ENCODE assay signal across 8 mouse cellular contexts in the genomic region with DNA sequence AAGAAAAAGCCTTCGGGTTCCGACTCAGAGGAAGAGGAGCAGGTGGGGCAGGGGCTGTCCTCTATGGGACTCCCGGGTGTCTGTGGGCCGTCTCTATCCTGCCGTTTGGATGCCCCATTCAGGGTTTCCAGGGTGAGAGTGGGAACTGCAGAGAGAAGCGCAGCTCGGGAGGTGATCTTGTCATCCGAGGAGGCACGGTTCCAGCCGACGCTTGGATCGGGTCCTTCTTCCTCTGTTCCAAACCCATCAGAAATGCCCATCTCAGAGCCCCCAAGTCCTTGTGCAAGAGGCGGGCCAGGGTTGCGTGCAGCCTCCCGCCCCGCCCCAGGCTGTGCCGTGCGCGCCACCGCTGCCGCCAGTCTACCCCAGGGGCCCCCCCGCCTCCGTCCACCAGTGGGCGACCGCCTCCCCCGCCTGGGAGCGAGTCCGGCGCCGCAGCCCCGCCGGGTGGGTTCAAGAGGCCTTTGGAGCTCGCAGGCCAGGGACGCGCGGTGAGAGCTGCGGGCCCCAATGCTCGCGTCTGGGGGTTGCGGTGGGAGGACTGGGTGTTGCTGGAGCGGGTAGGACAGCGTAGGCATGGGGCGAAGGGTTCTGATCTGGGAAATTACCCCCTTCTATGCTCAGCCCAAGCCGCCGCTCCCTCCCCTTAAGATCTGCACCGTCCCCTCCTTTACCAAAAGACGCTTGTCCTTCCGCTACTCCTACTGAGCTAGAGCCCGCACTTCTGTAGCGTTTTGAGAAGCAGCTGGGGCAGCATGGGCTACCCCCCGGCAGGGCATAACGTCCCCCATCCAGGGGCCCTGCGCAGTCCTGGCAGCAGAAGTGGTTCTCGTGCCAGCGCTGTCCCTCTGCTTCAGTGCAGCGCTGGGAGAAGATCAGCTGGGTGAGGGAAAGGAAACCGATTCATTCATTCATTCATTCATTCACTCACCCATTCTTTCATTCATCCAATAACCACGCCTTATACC. TPM values are rescaled to one million over a fixed set of nuclear protein-coding genes. Genes with fewer than 3 reads are reported as not detected.
DNase-seq lines count a peak whose midpoint lies in the region; ATAC-seq lines count a peak whose summit lies in the region.

Gene Frs3 (plus strand): TSS at position 423 of the 968 bp plus-strand sequence.

- peaks cover 29% of the 10 kb centered on the region for H3K36me3 ChIP-seq in erythroblast, embryonic 14.5 days (ENCODE audit: control insufficient read depth)

- peak within 1 kb of the TSS; percentile 83 for H3K4me3 ChIP-seq in erythroblast, embryonic 14.5 days (replicated peaks)

- intact Hi-C loops in left cerebral cortex, postnatal 4 days (cut with DNase I) = no loop called here

- ATAC-seq in erythroblast, adult 5-6 weeks (replicated peaks; ENCODE audit: low FRiP score, poor library complexity, severe bottlenecking) = no peak
- peak; percentile 16 for ATAC-seq in inflammation-experienced regulatory T-cells, adult 6 months

- peak; percentile 73 for DNase-seq in embryo, embryonic 10 days (ENCODE audit: low spot score)
- peak; percentile 67 for DNase-seq in gastrocnemius, postnatal 25 days
- peak; percentile 78 for DNase-seq in left cerebral cortex, postnatal 4 days
- peak; percentile 65 for DNase-seq in mesoderm, embryonic 11.5 days (ENCODE audit: low read depth, low spot score)
- DNase-seq in right cerebral cortex, postnatal 36 days (ENCODE audit: low spot score in 2 of 2) = peak; percentile 68 to 75

- peaks cover 24% of the 10 kb centered on the region for H3K27me3 ChIP-seq in erythroblast, embryonic 14.5 days (ENCODE audit: control insufficient read depth)

- H3K4me1 ChIP-seq in erythroblast, embryonic 14.5 days (ENCODE audit: control insufficient read depth) = peaks cover 46% of the 10 kb centered on the region

- no peaks in the 10 kb centered on the region for H3K9me3 ChIP-seq in erythroblast, embryonic 14.5 days (ENCODE audit: control insufficient read depth, low read length)

RNA-seq across cellular contexts. Expression of gene Frs3, which starts in this region (rescaled TPM):
- polyA plus RNA-seq in erythroblast, embryonic 14.5 days (2012) = 0.05 and 0.08 TPM in 2 replicates
- not detected in 2 replicates for total RNA-seq in erythroblast, adult 5-6 weeks (2015; ENCODE audit: low replicate concordance)
- total RNA-seq in erythroblast, adult 5-6 weeks (2017; ENCODE audit: low replicate concordance) = not detected in 2 replicates
- total RNA-seq in gastrocnemius, postnatal 25 days (2021) = 1 to 10 TPM; 3.9 to 4.0 TPM
- polyA plus RNA-seq in inflammation-experienced regulatory T-cells, adult 6 months (2017; shearing (Covaris generic)) = not detected
- 10 to 100 TPM; 32.4 to 35.4 TPM for total RNA-seq in left cerebral cortex, postnatal 4 days (2021)

Comparison
In these comparisons a context has a peak if more than half of its experiments do, and no peak if none do; other contexts are left out.
1. RNA of gene Frs3 (total RNA-seq): 32.4 to 35.4 TPM in left cerebral cortex, postnatal 4 days; 3.9 to 4.0 TPM in gastrocnemius, postnatal 25 days and not detected in erythroblast, adult 5-6 weeks; every median in the first group is over 4 times any median in the second.
2. Peak in ATAC-seq in inflammation-experienced regulatory T-cells, adult 6 months; RNA of the gene not detected or under 1 TPM.
3. Peak in every context shown above with its lines, with median percentiles within 50 percentile points of each other: DNase-seq.